Mouse (Mus musculus) spleen, adult 2 months (tissue): ENCODE measurements around the gene Elovl2. TPM values are rescaled to one million over a fixed set of nuclear protein-coding genes. Genes with fewer than 3 reads are reported as not detected.
A peak's percentile ranks its signal among the peaks of the same experiment; 100 is the strongest.
"Not testable (repeated sequence)": the region's sequence is repeated elsewhere in the genome, so short reads cannot be mapped to it uniquely, and the experiment has no call there.

ENCODE experiments used
- DNase-seq, 2 experiments: peaks; one replicate each; pipeline versions ENCODE4 v3.0.0 to v3.0.0-alpha.2; 2012 to 2021; ENCODE audit warnings: low spot score in 2 of 2, low read depth in 1 of 2
- H3K27ac ChIP-seq: fragments of 200-500 bp; 2 replicates; pipeline ENCODE4 v1.5.1; 2012; ENCODE audit warnings: low read length, inconsistent platforms; ENCODE audit not compliant: insufficient read depth
- H3K27me3 ChIP-seq: fragments of 200-500 bp; 2 replicates; pipeline ENCODE4 v1.6.1; 2012; ENCODE audit warnings: mild to moderate bottlenecking, moderate library complexity, low read length, inconsistent platforms; ENCODE audit not compliant: control insufficient read depth, insufficient read depth
- H3K36me3 ChIP-seq: fragments of 200-500 bp; 2 replicates; pipeline ENCODE4 v1.6.1; 2012; ENCODE audit warnings: mild to moderate bottlenecking, low read length, inconsistent platforms; ENCODE audit not compliant: control insufficient read depth, insufficient read depth
- H3K4me1 ChIP-seq: fragments of 200-500 bp; 2 replicates; pipeline ENCODE4 v1.6.1; 2011; ENCODE audit warnings: inconsistent platforms; ENCODE audit not compliant: control insufficient read depth, insufficient read depth, insufficient read length
- H3K4me3 ChIP-seq: fragments of 200-500 bp; 2 replicates; pipeline ENCODE4 v1.5.1; 2011; ENCODE audit warnings: mild to moderate bottlenecking, inconsistent platforms; ENCODE audit not compliant: insufficient read depth, insufficient read length; ENCODE audit errors: extremely low read depth
- CTCF ChIP-seq: fragments of 200-500 bp; IDR thresholded peaks from 2 replicates; pipeline ENCODE4 v1.5.1; 2011; ENCODE audit warnings: mild to moderate bottlenecking, inconsistent platforms; ENCODE audit not compliant: insufficient read depth, insufficient read length, insufficient replicate concordance; ENCODE audit errors: extremely low read depth
- POLR2A ChIP-seq: fragments of 200-500 bp; IDR thresholded peaks from 2 replicates; pipeline ENCODE4 v1.6.1; 2011; ENCODE audit warnings: low read depth, low read length, inconsistent platforms
- WGBS: fragments of 180-500 bp; shearing (Covaris S2); methylation state at CpG from one replicate; pipeline ENCODE4 v1.1.7; 2018; 5-methylcytosine and 5-hydroxymethylcytosine counted together
- polyA plus RNA-seq: library from polyadenylated mRNA; depleted of rRNA; stranded (reverse); fragments of >200 nt; gene quantifications from 2 replicates; pipeline ENCODE4 v1.2.3, GENCODE M21; 2012; rRNA removed

Elovl2 gene
- polyA plus RNA-seq: 0.04 and 0.07 TPM in 2 replicates

GRCm38 (mm10) chr13:41220304-41220834 lies at the start of gene Elovl2:
Elovl2 (minus strand) TSS chr13:41220405.
- Histone ChIP-seq H3K27ac (no peak within 1 kb of the TSS), H3K4me1 (peaks cover 3% of the 10 kb centered on the region; the same call in 1 of the 2 replicates), H3K36me3 (no peaks in the 10 kb centered on the region), H3K27me3 (peaks cover 13% of the 10 kb centered on the region), H3K4me3 (peak within 1 kb of the TSS; percentile 34; the same call in 1 of the 2 replicates)
- 5% methylated on average over 68 of the region's 77 CpGs for WGBS
- peak; percentile 21; the same call in 1 of the 2 replicates for TF ChIP-seq CTCF
- TF ChIP-seq POLR2A: no peak
- peak in 1 of 2 experiments; percentile 19 for DNase-seq

DNA sequence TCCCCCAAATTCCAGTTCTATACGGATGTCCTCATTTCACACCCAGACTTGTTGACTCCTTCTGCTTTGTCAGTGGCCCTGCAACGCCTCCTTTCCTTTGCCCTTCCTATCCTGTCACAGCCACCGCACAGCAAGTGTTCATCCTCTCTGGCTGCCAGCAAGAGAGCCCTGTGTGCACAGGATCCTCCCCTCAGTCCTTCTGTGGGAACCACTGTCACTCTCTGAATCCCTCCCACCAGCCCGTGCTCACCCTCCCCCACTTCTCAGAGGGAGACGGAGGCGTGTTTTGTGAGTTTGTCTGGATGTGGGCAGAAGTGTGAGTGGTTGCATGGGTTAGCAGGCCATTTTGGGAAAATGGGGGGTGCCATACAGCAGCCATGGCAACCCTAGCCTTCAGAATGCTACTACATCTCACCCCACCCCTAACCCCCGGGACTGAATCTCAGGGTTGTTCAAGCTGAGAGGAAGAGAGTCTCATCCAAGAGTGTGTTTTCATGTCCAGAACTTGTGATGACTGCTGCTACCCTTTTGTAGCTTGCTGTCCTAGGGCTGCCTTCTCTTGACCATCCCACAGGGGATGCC lies 47.7 kb upstream of the Elovl2 start:
- H3K27me3 ChIP-seq: no peaks in the 10 kb centered on the region
- no peak overlapping the region for H3K27ac ChIP-seq
- no peak for TF ChIP-seq CTCF
- no peak for TF ChIP-seq POLR2A
- H3K4me1 ChIP-seq: no peaks in the 10 kb centered on the region
- WGBS: 80% methylated on average over 7 of the region's 7 CpGs
- no peak for DNase-seq
- H3K4me3 ChIP-seq: no peak overlapping the region
- no peaks in the 10 kb centered on the region for H3K36me3 ChIP-seq

DNA sequence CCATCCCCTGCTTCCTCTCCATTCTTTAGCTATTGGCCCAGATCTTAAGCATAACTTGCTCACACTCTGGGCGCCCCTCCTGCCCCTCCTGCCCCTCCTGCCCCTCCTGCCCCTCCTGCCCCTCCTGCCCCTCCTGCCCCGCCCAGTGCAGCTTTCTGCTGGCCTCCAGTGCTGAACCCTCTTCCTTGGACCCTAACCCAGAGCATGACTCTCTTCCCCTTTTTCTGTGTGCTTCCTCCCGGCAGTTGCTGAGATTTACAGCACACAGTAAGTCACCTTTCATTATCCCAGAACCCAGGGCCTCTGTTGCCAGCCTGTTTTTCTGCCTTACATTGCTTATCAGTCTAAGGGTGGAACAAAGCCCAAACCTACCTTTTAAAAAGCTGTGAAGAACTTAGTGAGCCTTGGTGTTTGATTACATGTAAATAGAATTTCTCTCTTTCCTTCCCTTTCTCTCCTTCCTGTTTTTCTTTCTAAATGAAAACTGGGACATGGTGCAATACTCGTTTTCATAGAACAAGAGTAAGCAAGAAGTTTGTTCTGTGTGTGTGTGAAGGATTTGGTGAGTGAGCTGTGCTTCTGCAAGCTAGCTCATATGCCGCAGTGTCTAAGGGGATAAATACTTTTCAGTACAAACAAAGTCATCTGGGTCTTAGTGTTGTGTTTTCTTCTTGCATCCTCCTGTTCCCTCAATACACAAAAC lies 43.2 kb upstream of the Elovl2 start:
- no peak for TF ChIP-seq CTCF
- TF ChIP-seq POLR2A: no peak
- Histone ChIP-seq H3K4me3 (no peak overlapping the region), H3K27ac (no peak overlapping the region), H3K36me3 (no peaks in the 10 kb centered on the region), H3K4me1 (no peaks in the 10 kb centered on the region), H3K27me3 (no peaks in the 10 kb centered on the region)
- no peak for DNase-seq
- WGBS: 59% methylated on average over 5 of the region's 5 CpGs

- not testable (repeated sequence) for DNase-seq, H3K27me3 ChIP-seq, H3K4me3 ChIP-seq, H3K4me1 ChIP-seq, H3K27ac ChIP-seq, H3K36me3 ChIP-seq
- WGBS: 89% methylated on average over 8 of the region's 8 CpGs
Measured at GRCm38 (mm10) chr13:41261617-41262016, 41.4 kb upstream of the Elovl2 start.

DNA sequence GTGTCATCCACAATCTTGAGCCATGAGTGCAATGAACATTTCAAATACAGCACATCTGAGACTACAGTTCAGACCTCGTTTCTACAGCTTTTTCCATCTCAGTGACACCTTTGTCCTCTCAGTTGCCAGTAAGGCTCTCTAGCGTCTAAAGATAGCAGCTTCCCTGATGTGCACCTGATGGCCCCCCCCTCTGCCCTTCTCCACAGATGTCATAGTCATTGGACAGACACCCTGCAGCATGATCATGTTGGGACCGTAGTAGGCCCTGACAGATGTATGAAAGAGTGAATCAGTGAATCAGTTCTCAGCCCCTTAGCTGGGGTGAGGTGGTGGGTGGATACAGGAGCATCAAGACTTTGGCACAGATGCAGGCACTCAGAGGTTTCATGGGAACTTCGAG lies 37.6 kb upstream of the Elovl2 start:
- H3K4me1 ChIP-seq: no peaks in the 10 kb centered on the region
- DNase-seq: no peak
- no peak overlapping the region for H3K27ac ChIP-seq
- no peaks in the 10 kb centered on the region for H3K36me3 ChIP-seq
- TF ChIP-seq POLR2A (no peak), CTCF (no peak)
- no peaks in the 10 kb centered on the region for H3K27me3 ChIP-seq
- no peak overlapping the region for H3K4me3 ChIP-seq
- WGBS: 89% methylated on average over 4 of the region's 4 CpGs

- WGBS: 76% methylated on average over 3 of the region's 3 CpGs
- H3K4me1 ChIP-seq: no peaks in the 10 kb centered on the region
- H3K27ac ChIP-seq: no peak overlapping the region
- no peak overlapping the region for H3K4me3 ChIP-seq
- no peaks in the 10 kb centered on the region for H3K27me3 ChIP-seq
- DNase-seq: no peak
- no peaks in the 10 kb centered on the region for H3K36me3 ChIP-seq
- TF ChIP-seq CTCF (no peak), POLR2A (no peak)
Measured at GRCm38 (mm10) chr13:41256962-41257361, 36.8 kb upstream of the Elovl2 start.

- WGBS: 95% methylated on average over 5 of the region's 5 CpGs
- DNase-seq: no peak
- Histone ChIP-seq H3K4me3 (no peak overlapping the region), H3K27me3 (no peaks in the 10 kb centered on the region), H3K27ac (no peak overlapping the region), H3K4me1 (no peaks in the 10 kb centered on the region), H3K36me3 (no peaks in the 10 kb centered on the region)
- TF ChIP-seq CTCF: no peak
- no peak for TF ChIP-seq POLR2A
Measured at GRCm38 (mm10) chr13:41256126-41256525, 35.9 kb upstream of the Elovl2 start.
